Mouse (Mus musculus) heart, embryonic 12.5 days (tissue): ENCODE data around the gene Ltbp1. TPM values are rescaled to one million over a fixed set of nuclear protein-coding genes. Genes with fewer than 3 reads are reported as not detected.

Experiments
- ATAC-seq: fragments of 200-750 bp; cut with Nextera tagmentation; 2 replicates; pipeline ENCODE4 v1.8.0; 2017; ENCODE audit warnings: moderate TSS enrichment, moderate library complexity; ENCODE audit not compliant: insufficient number of reproducible peaks, low FRiP score
- H3K27ac ChIP-seq: fragments of 300-500 bp; sonication (generic); 2 replicates; pipeline ENCODE4 v1.5.1; 2016; ENCODE audit warnings: mild to moderate bottlenecking, moderate library complexity; ENCODE audit not compliant: poor library complexity, severe bottlenecking
- H3K27me3 ChIP-seq: fragments of 300-500 bp; sonication (generic); replicated peaks from 2 replicates; pipeline ENCODE4 v1.6.1; 2016; ENCODE audit warnings: mild to moderate bottlenecking, moderate library complexity
- H3K36me3 ChIP-seq: fragments of 300-500 bp; sonication (generic); 2 replicates; pipeline ENCODE4 v1.6.1; 2016; ENCODE audit warnings: mild to moderate bottlenecking, moderate library complexity
- H3K4me1 ChIP-seq: fragments of 300-500 bp; sonication (generic); replicated peaks from 2 replicates; pipeline ENCODE4 v1.6.1; 2016; ENCODE audit warnings: mild to moderate bottlenecking
- H3K4me2 ChIP-seq: fragments of 300-500 bp; sonication (generic); 2 replicates; pipeline ENCODE4 v1.6.1; 2016; ENCODE audit warnings: mild to moderate bottlenecking, moderate library complexity
- H3K4me3 ChIP-seq: fragments of 300-500 bp; sonication (generic); 2 replicates; pipeline ENCODE4 v1.5.1; 2016; ENCODE audit warnings: mild to moderate bottlenecking
- H3K9ac ChIP-seq: fragments of 300-500 bp; sonication (generic); 2 replicates; pipeline ENCODE4 v1.6.1; 2016; ENCODE audit warnings: mild to moderate bottlenecking, moderate library complexity
- H3K9me3 ChIP-seq: fragments of 300-500 bp; sonication (generic); replicated peaks from 2 replicates; pipeline ENCODE4 v1.6.1; 2016; ENCODE audit warnings: mild to moderate bottlenecking, moderate library complexity
- WGBS: fragments of 180-500 bp; shearing (Covaris S2); methylation state at CpG from one replicate; pipeline ENCODE4 v1.1.7; 2016; 5-methylcytosine and 5-hydroxymethylcytosine counted together
- polyA plus RNA-seq: library from polyadenylated mRNA; unstranded; fragments of >200 nt; fragmentation: Nextera tagmentation; extraction: Ambion mirVana; gene quantifications from 2 replicates; pipeline ENCODE4 v1.2.1, GENCODE M21; 2016

Gene Ltbp1
- polyA plus RNA-seq, 1 experiment from 2014 or later, result 58.8 TPM

DNA sequence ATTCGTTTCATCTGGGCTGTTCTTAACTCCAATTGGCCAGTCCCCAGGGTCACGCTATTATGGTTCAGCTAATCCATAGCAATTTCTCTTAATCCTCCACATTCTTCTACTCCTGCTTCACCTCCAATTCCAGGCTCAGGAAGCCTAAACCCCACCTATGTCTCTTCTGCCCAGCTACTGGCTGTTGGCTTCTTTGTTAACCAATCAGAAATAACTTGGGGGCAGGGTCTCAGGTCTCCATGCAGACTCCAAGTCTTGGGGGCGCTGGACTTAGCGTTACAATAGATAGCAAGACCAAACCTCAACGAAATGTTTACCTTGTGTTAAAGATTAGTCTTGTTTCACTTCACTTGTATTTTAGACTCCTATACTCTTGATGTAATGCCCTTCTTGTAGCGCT is 85.2 kb downstream of the Ltbp1 start:
- Histone ChIP-seq H3K9me3 (no peaks in the 10 kb centered on the region), H3K4me3 (no peak overlapping the region), H3K4me1 (peaks cover 31% of the 10 kb centered on the region), H3K27ac (no peak overlapping the region), H3K9ac (no peak overlapping the region), H3K4me2 (no peak overlapping the region), H3K36me3 (no peaks in the 10 kb centered on the region), H3K27me3 (no peaks in the 10 kb centered on the region)
- ATAC-seq, result no peak
- 79% methylated on average over 6 of the region's 6 CpGs for WGBS

DNA sequence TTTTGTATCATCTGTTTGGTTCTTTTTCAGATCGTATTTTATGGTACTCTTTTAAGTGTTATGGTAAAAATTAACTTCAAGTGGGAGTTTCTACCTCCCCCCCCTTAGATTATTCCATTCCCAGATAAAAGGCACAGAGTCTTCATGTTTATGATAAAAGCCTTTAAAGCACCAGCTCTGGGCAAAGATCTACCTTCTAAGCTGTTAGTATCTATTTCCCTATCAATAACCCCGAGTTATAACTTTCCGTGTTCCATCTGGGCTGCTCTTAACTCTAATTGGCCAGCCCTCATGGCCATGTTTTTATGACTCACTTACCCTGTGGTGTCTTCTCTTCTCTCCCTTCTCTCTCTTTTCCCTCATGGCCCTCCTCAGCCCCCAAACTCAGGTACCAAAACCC is 88.2 kb downstream of the Ltbp1 start:
- no peak overlapping the region for H3K27ac ChIP-seq
- no peak overlapping the region for H3K4me2 ChIP-seq
- no peaks in the 10 kb centered on the region for H3K9me3 ChIP-seq
- peaks cover 15% of the 10 kb centered on the region for H3K4me1 ChIP-seq
- no peak overlapping the region for H3K4me3 ChIP-seq
- 68% methylated on average over 3 of the region's 3 CpGs for WGBS
- ATAC-seq, result no peak
- H3K9ac ChIP-seq, result no peak overlapping the region
- no peaks in the 10 kb centered on the region for H3K36me3 ChIP-seq
- no peaks in the 10 kb centered on the region for H3K27me3 ChIP-seq

DNA sequence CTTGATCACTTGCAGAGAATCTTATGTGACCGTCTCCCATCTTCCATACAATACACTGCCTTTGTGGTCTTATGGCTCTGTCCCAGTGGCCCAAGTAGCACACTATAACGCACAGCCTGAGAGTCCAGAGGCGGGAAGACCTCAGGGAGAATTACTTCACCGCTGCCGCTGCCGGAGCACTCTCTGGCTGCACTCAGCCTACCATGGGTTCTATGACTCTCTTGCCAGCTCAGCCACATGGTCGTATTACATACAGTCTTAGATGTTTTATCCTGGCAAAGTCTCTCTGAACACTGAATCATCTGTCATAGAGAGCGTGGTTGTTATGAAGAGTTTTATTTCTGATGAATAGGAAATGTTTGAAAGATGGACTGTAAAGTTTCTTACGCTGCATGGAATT is 89.2 kb downstream of the Ltbp1 start:
- Histone ChIP-seq H3K4me2 (no peak overlapping the region), H3K27ac (no peak overlapping the region), H3K4me3 (no peak overlapping the region), H3K36me3 (no peaks in the 10 kb centered on the region), H3K4me1 (peaks cover 11% of the 10 kb centered on the region), H3K27me3 (no peaks in the 10 kb centered on the region), H3K9ac (no peak overlapping the region), H3K9me3 (no peaks in the 10 kb centered on the region)
- WGBS, result 78% methylated on average over 9 of the region's 9 CpGs
- no peak for ATAC-seq

- Histone ChIP-seq H3K9me3 (no peaks in the 10 kb centered on the region), H3K9ac (no peak overlapping the region), H3K27ac (no peak overlapping the region), H3K27me3 (no peaks in the 10 kb centered on the region), H3K36me3 (no peaks in the 10 kb centered on the region), H3K4me2 (no peak overlapping the region), H3K4me1 (peaks cover 9% of the 10 kb centered on the region), H3K4me3 (no peak overlapping the region)
- 79% methylated on average over 7 of the region's 7 CpGs for WGBS
- no peak for ATAC-seq
These were observed 91.4 kb downstream of the Ltbp1 start for GRCm38 (mm10) chr17:75096727-75097126.

- no peaks in the 10 kb centered on the region for H3K27me3 ChIP-seq
- peaks cover 9% of the 10 kb centered on the region for H3K4me1 ChIP-seq
- no peak overlapping the region for H3K27ac ChIP-seq
- H3K4me2 ChIP-seq, result no peak overlapping the region
- no peak for ATAC-seq
- H3K4me3 ChIP-seq, result no peak overlapping the region
- H3K36me3 ChIP-seq, result no peaks in the 10 kb centered on the region
- WGBS, result 76% methylated on average over 3 of the region's 3 CpGs
- H3K9ac ChIP-seq, result no peak overlapping the region
- H3K9me3 ChIP-seq, result no peaks in the 10 kb centered on the region
These were observed 92.0 kb downstream of the Ltbp1 start for GRCm38 (mm10) chr17:75097367-75097766.

DNA sequence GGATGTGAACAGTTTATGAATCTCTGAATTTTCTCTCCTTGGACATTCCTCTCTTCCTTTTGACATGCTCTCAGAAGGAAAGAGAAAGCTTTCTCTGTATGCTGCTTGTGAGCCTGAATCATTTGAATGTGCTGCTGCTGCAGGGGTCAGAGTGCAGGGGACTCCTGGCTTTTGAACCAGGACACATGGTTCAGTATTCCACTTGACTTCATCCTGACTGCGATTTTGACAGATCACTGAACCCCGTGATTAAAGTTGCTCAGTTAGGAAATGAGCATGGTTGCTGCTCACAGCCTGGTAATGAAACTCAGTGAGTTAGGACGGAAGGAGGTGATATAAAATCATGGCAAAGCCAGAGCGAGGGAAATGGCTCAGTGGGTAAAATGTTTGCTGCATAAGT is 95.8 kb downstream of the Ltbp1 start:
- H3K4me2 ChIP-seq, result no peak overlapping the region
- H3K36me3 ChIP-seq, result no peaks in the 10 kb centered on the region
- H3K9me3 ChIP-seq, result no peaks in the 10 kb centered on the region
- H3K4me1 ChIP-seq, result no peaks in the 10 kb centered on the region
- ATAC-seq, result no peak
- H3K27ac ChIP-seq, result no peak overlapping the region
- no peak overlapping the region for H3K4me3 ChIP-seq
- WGBS, result 81% methylated on average over 4 of the region's 4 CpGs
- no peak overlapping the region for H3K9ac ChIP-seq
- no peaks in the 10 kb centered on the region for H3K27me3 ChIP-seq

DNA sequence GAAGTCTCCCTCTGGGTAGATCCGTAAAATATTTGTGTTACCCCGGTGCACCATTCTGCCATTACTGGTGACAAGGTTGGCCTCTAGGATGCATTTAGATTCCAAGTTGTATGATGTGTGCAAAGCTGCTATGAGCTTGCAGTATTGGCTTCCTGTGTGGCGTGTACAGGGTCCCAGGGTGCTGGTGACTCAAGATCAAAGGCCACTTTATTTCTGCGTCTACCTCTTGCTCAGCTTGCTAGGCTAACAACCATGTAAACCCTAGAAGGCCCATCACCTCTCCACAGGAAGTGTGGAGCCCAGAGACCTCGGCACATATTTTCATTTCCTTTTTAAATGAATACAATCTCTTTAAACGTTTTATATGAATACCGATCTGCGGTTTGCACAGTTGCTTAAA is 96.6 kb downstream of the Ltbp1 start:
- H3K36me3 ChIP-seq, result no peaks in the 10 kb centered on the region
- no peak overlapping the region for H3K4me3 ChIP-seq
- no peaks in the 10 kb centered on the region for H3K9me3 ChIP-seq
- no peak overlapping the region for H3K9ac ChIP-seq
- no peaks in the 10 kb centered on the region for H3K4me1 ChIP-seq
- no peak overlapping the region for H3K27ac ChIP-seq
- H3K27me3 ChIP-seq, result no peaks in the 10 kb centered on the region
- no peak for ATAC-seq
- no peak overlapping the region for H3K4me2 ChIP-seq
- 90% methylated on average over 8 of the region's 8 CpGs for WGBS

DNA sequence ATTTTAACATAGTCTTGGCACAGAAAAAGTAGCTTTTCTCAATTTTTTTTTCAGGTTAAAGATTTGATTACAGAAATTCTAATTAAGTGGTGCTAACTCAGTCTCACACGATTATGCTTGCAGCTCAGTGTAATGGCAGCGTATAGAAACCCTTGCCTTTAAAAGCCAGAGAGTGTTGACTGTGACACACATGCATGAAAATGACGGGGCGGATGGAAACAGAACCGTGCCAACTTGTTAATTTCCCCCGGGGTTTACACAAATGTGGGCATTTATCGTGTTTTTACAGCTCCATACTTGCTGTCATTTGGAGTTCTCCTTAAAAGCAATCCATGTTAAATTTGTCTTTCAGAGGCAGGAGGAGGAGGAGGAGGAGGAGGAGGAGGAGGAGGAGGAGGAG is 102.0 kb downstream of the Ltbp1 start:
- Histone ChIP-seq H3K4me2 (no peak overlapping the region), H3K9ac (no peak overlapping the region), H3K4me1 (peaks cover 12% of the 10 kb centered on the region; the same call in 1 of the 2 replicates), H3K27me3 (no peaks in the 10 kb centered on the region), H3K27ac (no peak overlapping the region), H3K36me3 (no peaks in the 10 kb centered on the region), H3K4me3 (no peak overlapping the region), H3K9me3 (no peaks in the 10 kb centered on the region)
- 80% methylated on average over 7 of the region's 7 CpGs for WGBS
- no peak for ATAC-seq

DNA sequence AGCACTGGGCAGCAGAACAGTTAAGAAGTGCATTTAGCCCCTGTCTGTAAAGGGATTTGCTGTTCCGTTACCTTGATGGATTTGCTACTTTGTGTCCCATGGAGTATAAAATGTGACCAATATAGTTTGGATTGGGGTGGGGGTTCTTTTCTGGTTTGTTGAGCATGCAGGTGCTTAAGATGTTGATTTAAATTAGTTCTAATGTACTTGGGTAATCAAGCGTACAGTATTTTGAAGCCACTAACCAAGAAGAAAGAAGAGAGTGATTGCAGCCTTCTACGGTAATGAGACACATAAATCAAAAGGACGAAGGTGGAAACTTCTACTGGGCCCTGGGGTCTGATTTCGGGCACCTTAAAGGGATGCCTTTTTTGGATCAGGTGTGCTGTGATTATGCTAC is 102.5 kb downstream of the Ltbp1 start:
- H3K4me2 ChIP-seq, result no peak overlapping the region
- H3K9ac ChIP-seq, result no peak overlapping the region
- no peaks in the 10 kb centered on the region for H3K36me3 ChIP-seq
- WGBS, result 89% methylated on average over 5 of the region's 5 CpGs
- H3K4me1 ChIP-seq, result peaks cover 15% of the 10 kb centered on the region; the same call in 1 of the 2 replicates
- no peaks in the 10 kb centered on the region for H3K27me3 ChIP-seq
- no peak overlapping the region for H3K27ac ChIP-seq
- no peaks in the 10 kb centered on the region for H3K9me3 ChIP-seq
- no peak overlapping the region for H3K4me3 ChIP-seq
- no peak for ATAC-seq

DNA sequence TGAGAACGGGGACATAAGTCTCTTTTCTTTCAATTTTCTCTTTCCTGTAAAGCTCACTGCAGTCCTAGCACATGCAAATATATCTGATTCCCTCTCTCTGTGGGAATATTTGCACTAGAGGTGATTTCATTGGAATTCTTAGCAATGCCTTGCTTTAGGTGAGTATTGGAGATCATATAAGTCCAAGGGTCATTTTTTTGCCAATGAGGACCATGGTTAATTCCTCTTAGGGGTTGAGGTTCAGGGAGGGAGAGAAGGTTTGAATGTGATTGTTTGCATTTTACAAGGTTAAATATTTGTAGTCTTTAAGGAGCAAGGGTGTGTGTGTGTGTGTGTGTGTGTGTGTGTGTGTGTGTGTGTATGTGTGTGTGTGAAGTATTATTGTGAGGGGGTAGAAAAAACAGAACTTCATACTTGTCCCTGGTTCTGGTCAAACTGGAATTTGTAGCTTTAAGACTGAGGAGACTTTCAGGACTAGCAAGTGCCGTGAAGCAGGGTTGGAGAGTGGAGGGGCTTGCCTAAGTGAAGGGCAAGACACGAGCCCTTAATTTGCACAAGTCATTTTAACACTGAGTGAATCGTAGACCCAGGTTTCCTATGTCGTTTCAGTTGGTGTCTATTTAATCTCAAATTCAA is 103.8 kb downstream of the Ltbp1 start:
- Histone ChIP-seq H3K4me3 (no peak overlapping the region), H3K9me3 (no peaks in the 10 kb centered on the region), H3K9ac (no peak overlapping the region), H3K4me2 (no peak overlapping the region), H3K27me3 (no peaks in the 10 kb centered on the region), H3K27ac (no peak overlapping the region), H3K4me1 (peaks cover 17% of the 10 kb centered on the region; the same call in 1 of the 2 replicates), H3K36me3 (no peaks in the 10 kb centered on the region)
- WGBS, result 81% methylated on average over 5 of the region's 5 CpGs
- ATAC-seq, result no peak

DNA sequence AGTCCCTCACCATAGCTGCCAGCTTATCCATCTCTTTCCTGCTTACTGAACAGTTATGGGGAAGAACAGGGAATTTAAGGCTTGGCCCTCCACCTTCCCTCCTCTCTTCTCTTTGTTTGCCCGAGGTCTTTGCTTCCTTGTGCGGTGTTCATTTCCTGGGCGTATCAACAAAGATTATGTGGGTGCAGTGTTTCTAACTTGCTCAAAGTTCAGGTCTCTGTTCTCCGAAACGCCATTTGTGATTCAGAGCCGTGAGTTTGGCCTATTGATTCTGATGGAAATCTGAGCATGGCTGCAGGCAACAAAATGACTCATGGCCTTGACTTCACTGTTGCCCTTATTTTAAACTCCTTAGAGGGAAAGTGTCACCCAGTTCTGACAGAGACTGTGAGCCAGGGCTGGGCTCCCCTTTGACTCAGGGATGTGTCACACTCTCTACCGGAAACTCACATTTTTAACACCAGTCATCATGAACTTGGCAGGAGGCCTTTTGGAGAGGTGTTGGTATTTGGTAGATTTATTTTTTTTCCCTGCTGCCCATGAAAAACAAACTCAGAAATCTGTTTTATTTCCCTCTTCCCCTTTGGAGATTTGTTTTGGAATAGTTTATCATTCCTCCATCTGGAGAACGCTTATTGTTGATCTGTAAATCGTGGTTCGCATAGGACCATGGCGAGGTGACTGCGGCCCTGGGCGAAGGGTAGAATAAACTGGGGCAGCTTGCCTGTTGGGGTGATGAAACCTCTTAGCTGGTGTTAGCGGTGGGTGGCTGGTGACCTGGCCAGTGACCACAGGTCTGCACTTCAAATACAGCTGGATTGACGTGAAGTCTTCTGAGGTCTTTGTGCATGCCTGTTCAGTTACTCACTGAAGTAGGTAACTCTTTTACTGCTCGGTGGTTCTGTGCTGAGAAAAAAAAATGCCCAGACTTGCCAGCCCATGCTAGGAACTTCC is 105.2 kb downstream of the Ltbp1 start:
- Histone ChIP-seq H3K27ac (no peak overlapping the region), H3K4me2 (no peak overlapping the region), H3K9me3 (no peaks in the 10 kb centered on the region), H3K4me3 (no peak overlapping the region), H3K4me1 (peaks cover 17% of the 10 kb centered on the region; the same call in 1 of the 2 replicates), H3K36me3 (no peaks in the 10 kb centered on the region), H3K9ac (no peak overlapping the region), H3K27me3 (no peaks in the 10 kb centered on the region)
- WGBS, result 84% methylated on average over 16 of the region's 16 CpGs
- no peak for ATAC-seq
